Mouse (Mus musculus) monocyte, adult 5-6 weeks (primary cell): ENCODE results near the gene Magi1. TPM values are rescaled to one million over a fixed set of nuclear protein-coding genes. Genes with fewer than 3 reads are reported as not detected.

Experiments used
- ATAC-seq: fragments of 153-309, 156-312 bp; replicated peaks from 2 replicates; pipeline ENCODE4 v1.8.0; 2017; ENCODE audit warnings: mild to moderate bottlenecking; ENCODE audit not compliant: low TSS enrichment, insufficient number of reproducible peaks, severe bottlenecking, poor library complexity, low FRiP score
- total RNA-seq: library from RNA; stranded (forward); fragments of 200-1000, 200-491, 200-594 nt; gene quantifications from 3 replicates; pipeline ENCODE4 v1.2.3, GENCODE M21; 2017

Magi1 gene
- total RNA-seq, 1 experiment from 2014 or later, result not detected

- no peak for ATAC-seq
These were observed 315.0 kb downstream of the Magi1 start for GRCm38 (mm10) chr6:93968721-93969120.

GRCm38 (mm10) chr6:93962757-93963336 is 320.9 kb downstream of the Magi1 start:
- ATAC-seq, result no peak

- ATAC-seq, result no peak
These were observed 321.9 kb downstream of the Magi1 start for GRCm38 (mm10) chr6:93961782-93962181.

DNA sequence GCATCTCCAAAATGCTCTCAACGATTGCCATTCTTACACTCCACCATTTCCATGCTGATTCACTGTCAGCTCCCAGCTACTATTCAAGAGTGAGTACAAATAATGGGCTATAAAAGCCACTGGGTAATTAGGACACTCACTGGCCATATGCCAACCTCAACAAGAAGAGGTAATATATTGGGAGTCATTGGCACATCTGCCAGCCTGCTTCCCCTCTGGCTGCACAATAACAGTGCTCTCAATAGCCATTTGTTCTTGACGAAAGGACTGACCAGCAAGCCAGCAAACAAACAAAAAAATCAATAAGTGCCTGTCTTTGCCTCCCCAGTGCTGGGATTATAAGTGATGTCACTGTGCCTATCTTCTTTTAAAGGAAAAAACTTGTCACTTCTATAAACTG is 326.5 kb downstream of the Magi1 start:
- ATAC-seq, result no peak

- no peak for ATAC-seq
These were observed 337.1 kb downstream of the Magi1 start for GRCm38 (mm10) chr6:93946612-93947011.

DNA sequence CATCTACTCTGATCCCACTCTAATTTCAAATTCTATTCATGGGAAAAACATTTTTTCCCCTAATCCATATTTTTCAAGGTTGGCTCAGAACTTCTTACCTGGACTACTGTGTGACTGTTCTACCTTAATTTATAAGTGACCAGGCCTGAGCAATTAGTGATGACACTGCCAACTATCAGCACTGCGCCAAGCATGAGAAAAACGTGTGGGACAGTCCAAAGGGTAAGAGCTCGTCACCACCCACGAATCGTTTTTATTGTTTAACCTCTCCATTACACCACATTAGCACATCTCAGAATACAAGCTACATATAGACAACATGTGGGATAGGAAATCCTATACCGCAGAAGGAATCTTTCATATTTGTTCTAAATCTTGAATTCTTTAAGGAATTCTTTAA is 347.4 kb downstream of the Magi1 start:
- ATAC-seq, result no peak

DNA sequence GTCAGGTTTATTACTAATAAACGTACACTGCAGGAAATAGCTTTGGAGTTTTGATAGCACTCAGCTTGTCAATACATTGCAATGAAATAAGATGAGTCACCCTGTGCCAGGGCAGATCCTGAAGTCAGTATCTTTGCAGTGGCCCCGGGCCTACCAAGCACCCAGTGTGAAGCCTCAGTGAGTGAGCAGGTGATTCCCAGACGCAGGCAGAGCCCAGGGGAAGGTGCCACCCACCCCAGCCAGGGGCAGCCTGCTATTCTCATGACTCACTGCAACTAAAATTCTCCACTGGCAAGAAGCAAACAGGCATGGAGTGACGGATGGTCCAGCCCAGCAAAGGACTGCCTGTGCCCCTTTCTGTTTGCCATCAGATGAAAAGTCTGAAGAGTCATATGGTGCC is 347.9 kb downstream of the Magi1 start:
- no peak for ATAC-seq

DNA sequence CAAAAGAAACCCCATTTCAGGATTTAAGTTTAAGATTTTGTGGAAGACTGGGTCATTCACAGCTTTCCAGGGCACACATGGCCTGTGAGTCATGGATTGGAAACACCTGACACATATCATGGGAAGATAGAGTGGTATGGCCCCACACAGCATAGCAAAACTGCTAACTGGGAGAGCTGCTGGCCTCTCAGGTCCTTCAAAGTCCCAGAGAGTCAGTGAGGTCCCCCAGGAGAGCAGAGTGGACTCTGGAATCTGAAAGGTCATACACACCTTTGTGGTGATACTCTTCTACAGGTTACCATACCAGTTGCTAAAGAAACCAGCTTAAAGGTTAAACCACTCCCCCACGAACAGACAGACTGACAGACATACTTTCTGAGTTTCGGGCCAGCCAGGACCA is 349.0 kb downstream of the Magi1 start:
- ATAC-seq, result no peak

DNA sequence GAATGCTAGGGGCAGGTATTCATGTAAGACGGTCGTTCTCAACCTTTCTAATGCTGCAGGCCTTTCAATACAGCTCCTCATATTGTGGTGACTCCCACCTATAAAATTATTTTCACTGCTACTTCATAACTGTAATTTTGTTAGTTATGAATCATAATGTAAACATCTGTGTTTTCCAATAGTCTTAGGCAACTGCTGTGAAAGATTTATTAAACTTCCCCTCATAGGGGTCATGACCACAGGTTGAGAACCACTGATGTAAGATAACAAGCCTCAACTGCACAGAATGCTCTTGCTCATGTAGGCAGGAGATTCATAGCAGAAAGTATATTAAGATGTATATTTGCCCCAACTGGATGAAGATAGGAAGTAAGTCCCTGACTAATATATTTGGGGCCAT is 359.1 kb downstream of the Magi1 start:
- no peak for ATAC-seq

GRCm38 (mm10) chr6:93923972-93924371 is 359.7 kb downstream of the Magi1 start:
- no peak for ATAC-seq

- no peak for ATAC-seq
These were observed 360.4 kb downstream of the Magi1 start for GRCm38 (mm10) chr6:93923351-93923750.

- no peak for ATAC-seq
These were observed 360.8 kb downstream of the Magi1 start for GRCm38 (mm10) chr6:93922931-93923330.

DNA sequence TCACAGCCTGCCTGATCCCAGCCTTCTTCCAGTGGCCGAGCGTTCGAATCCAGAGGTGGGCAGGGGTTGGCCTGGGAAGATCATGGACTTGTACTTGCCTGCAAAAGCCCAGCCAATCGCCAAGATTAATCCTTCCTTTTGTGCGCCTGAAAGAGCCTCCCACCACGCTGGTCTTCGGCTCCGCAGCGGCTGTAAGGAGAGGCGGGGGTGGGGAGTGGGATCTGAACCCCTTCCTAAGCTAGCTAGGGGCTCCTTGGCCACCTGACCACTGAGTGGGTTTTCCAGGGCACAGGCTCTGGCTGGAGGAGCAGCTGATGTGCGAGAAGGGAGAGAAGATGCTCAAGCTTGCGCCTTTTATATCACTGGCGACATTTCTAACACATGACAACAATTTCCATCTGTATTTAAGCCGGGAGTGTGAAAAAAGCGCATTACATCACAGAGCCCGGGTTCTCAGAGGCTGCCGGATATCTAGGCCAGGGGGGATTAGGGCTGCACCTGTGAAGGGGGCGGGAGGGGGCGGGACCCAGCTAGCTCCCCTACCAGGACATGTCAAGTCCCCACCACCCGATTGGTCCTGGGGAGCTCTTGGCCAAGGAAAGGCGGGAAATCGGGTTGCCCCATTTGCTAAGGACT is 370.4 kb downstream of the Magi1 start:
- no peak for ATAC-seq

DNA sequence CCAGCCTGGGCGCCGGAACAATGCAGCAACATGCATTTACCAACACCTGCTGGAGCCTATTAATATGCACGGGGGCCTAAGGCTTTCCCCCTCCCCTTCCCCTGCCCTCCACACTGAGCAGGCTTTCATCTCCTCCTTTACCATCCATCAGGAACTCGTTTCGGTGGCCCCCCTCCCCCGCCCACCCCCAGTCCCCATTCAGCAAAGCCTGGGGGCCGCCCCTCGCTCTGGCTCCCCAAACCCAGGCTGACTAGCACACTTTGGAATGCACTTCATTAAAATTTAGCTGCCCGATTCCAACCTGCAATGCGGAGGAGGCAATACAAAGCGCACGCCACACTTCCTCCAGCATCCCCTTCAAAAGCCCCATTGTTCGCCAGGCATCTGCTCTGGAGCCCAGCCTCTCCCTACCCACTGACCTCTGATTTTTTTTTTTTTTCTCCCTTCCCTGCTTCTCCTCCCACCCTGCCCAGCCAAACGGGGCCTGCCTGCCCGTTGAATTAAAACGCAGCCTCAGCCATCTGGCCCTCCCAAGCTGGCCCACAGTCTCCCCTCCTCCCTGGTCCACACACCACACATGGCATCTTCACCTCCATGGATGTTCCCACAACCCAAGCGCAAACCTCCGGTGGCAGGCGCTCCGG is 371.0 kb downstream of the Magi1 start:
- no peak for ATAC-seq

DNA sequence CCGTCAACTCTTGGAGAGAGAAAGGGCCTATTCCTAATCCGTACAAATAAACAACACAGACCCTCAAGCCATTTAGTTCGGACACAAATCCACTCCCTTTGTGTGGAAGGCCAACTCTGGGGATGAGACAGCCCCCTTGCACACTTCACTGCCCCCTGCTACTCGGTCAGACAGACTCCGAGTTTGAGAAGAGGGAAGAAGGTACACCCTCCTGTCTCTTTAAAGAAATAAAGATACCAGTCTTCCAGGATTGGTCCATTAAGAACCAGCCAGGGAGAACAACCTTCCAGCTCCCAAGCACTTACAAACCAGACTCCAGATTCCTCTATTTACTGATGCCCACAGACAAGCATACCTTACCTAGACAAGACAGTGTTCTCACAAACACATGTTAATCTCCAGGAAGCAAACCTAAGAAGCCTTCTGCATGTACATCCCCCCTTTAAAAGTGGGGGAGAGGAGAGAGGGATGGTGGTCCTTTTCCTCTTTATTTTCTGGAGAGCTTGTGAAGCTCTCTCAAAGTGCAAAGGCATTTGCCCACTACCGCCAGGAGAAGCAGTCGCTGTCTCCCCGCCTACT is 371.6 kb downstream of the Magi1 start:
- ATAC-seq, result no peak

DNA sequence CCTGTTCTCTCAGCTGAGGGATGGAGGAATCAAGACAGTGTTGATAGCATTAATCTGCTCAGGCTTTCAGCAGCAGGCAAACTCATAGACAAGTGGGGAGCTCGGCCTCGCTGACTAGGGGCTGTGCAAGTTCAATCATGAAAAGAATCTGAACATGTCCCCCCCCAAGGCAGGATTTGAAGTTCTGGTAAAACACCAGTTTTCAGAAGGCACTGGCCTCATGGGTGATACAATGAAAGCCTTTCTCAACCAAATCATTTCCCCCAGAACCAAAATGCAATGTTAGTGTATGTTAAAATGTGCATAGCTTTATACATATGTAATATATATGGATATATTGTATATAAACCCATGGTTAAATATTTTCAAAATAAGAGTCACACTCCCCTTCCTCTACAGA is 372.3 kb downstream of the Magi1 start:
- no peak for ATAC-seq

GRCm38 (mm10) chr6:93909976-93910375 is 373.7 kb downstream of the Magi1 start:
- ATAC-seq, result no peak

DNA sequence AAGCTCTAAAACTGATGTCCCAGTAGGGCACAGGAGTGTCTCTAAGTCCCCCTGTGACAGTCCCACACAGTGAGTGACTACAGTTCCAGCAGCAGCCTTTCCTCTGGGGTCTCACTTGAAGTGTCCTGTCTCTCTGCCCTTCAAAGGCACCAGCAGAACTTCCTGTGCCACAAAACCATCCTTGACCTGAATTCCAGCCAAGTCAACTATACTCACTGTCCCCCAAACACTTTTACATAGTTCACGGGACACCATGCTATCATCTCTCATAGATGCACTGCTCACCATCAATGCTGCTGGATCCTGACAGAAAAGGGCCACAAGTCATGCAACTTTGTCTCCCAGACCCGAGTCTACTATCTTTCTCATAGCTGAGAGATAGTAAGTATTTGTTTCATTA is 378.7 kb downstream of the Magi1 start:
- no peak for ATAC-seq

GRCm38 (mm10) chr6:93902239-93902638 is 381.5 kb downstream of the Magi1 start:
- no peak for ATAC-seq

- no peak for ATAC-seq
These were observed 382.3 kb downstream of the Magi1 start for GRCm38 (mm10) chr6:93901408-93901807.
